Mouse (Mus musculus) limb, embryonic 15.5 days (tissue): ENCODE results near the gene Mtmr4. TPM values are rescaled to one million over a fixed set of nuclear protein-coding genes. Genes with fewer than 3 reads are reported as not detected.

ENCODE experiments used
- ATAC-seq: fragments of 200-750 bp; cut with Nextera tagmentation; 2 replicates; pipeline ENCODE4 v1.8.0; 2017; ENCODE audit warnings: low read depth, moderate TSS enrichment; ENCODE audit not compliant: insufficient number of reproducible peaks, low FRiP score, low TSS enrichment
- H3K27ac ChIP-seq: fragments of 300-500 bp; sonication (generic); 2 replicates; pipeline ENCODE4 v1.5.1; 2015; ENCODE audit warnings: moderate library complexity, mild to moderate bottlenecking, inconsistent platforms
- H3K27me3 ChIP-seq: fragments of 300-500 bp; sonication (generic); 2 replicates; pipeline ENCODE4 v1.6.1; 2015; ENCODE audit warnings: inconsistent platforms
- H3K36me3 ChIP-seq: fragments of 300-500 bp; sonication (generic); 2 replicates; pipeline ENCODE4 v1.6.1; 2015; ENCODE audit warnings: inconsistent platforms
- H3K4me1 ChIP-seq: fragments of 300-500 bp; sonication (generic); 2 replicates; pipeline ENCODE4 v1.6.1; 2015; ENCODE audit warnings: inconsistent platforms
- H3K4me2 ChIP-seq: fragments of 300-500 bp; sonication (generic); 2 replicates; pipeline ENCODE4 v1.6.1; 2015; ENCODE audit warnings: mild to moderate bottlenecking, inconsistent platforms
- H3K4me3 ChIP-seq: fragments of 300-500 bp; sonication (generic); 2 replicates; pipeline ENCODE4 v1.5.1; 2015; ENCODE audit warnings: mild to moderate bottlenecking, inconsistent platforms
- H3K9ac ChIP-seq: fragments of 300-500 bp; sonication (generic); 2 replicates; pipeline ENCODE4 v1.6.1; 2015; ENCODE audit warnings: inconsistent platforms
- H3K9me3 ChIP-seq: fragments of 300-500 bp; sonication (generic); 2 replicates; pipeline ENCODE4 v1.6.1; 2016; ENCODE audit warnings: inconsistent platforms
- WGBS: fragments of 180-500 bp; shearing (Covaris S2); methylation state at CpG from one replicate; pipeline ENCODE4 v1.1.7; 2015; 5-methylcytosine and 5-hydroxymethylcytosine counted together
- polyA plus RNA-seq: library from polyadenylated mRNA; unstranded; fragments of >200 nt; fragmentation: Nextera tagmentation; extraction: Ambion mirVana; gene quantifications from 2 replicates; pipeline ENCODE4 v1.2.1, GENCODE M21; 2015

Gene Mtmr4
- polyA plus RNA-seq, 1 experiment from 2014 or later: 27.9 TPM

DNA sequence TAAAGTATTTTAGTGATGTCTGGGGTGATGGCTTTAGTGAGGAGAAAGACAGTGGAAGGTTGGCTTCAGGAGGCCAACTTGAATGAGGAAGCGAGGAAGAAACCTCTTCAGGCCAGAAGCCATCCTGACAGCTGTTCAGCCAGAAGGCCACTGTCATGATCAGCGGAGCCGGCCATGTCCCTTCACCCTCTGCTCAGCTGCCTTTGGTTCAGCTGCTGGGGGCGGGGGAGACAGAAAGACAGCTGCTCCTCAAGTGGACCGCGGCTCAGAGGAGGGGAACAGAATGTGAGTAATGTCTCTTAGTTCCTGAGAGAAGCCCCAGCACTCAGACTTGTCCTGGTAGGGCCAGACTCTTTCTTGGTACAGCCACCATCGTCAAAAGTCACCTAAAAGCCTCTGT is 18.2 kb upstream of the Mtmr4 start:
- H3K36me3 ChIP-seq: no peaks in the 10 kb centered on the region
- peaks cover 14% of the 10 kb centered on the region for H3K4me1 ChIP-seq
- H3K4me3 ChIP-seq: no peak overlapping the region
- 77% methylated on average over 7 of the region's 7 CpGs for WGBS
- H3K9me3 ChIP-seq: no peaks in the 10 kb centered on the region
- no peak overlapping the region for H3K9ac ChIP-seq
- ATAC-seq: no peak
- H3K4me2 ChIP-seq: no peak overlapping the region
- H3K27me3 ChIP-seq: no peaks in the 10 kb centered on the region
- 0 out of 2 replicates have a peak overlapping the region, but pooled peaks have one; percentile 27 for H3K27ac ChIP-seq

DNA sequence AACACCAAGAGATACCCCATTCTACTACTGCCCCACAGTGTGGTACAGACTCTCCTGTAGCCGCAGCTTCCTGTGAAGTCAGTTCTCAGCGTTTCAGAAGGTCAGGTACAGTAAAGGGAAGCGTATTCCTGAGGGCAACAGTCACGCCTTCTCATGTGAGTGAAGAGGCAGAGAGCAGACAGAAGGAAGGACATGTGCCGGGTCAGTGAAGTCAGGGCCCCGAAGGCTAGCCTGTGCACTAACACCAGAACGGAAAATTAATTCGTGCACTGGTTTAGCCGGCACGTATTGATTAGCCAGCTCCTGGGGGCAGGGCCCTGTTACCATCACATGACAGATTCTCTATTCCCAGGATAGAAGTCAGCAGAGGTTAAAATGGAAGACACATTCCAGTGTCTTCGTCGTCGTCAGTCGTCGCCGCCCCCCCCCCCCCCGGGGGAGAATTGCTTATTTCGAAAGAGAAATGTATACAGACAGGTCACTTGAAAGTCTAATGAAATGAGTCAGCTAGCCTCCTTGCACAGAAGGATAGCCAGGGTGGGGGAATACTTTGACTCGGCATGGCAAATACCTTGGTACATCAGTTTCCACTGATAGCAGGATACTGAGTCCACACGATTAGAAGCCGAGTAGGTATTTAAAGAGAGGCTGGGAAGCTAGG is 17.3 kb upstream of the Mtmr4 start:
- Histone ChIP-seq H3K4me3 (no peak overlapping the region), H3K9me3 (no peaks in the 10 kb centered on the region), H3K4me1 (peaks cover 16% of the 10 kb centered on the region), H3K36me3 (no peaks in the 10 kb centered on the region), H3K9ac (no peak overlapping the region), H3K27ac (no peak overlapping the region; the same call in 1 of the 2 replicates), H3K27me3 (no peaks in the 10 kb centered on the region), H3K4me2 (no peak overlapping the region)
- no peak for ATAC-seq
- WGBS: 68% methylated on average over 21 of the region's 21 CpGs

DNA sequence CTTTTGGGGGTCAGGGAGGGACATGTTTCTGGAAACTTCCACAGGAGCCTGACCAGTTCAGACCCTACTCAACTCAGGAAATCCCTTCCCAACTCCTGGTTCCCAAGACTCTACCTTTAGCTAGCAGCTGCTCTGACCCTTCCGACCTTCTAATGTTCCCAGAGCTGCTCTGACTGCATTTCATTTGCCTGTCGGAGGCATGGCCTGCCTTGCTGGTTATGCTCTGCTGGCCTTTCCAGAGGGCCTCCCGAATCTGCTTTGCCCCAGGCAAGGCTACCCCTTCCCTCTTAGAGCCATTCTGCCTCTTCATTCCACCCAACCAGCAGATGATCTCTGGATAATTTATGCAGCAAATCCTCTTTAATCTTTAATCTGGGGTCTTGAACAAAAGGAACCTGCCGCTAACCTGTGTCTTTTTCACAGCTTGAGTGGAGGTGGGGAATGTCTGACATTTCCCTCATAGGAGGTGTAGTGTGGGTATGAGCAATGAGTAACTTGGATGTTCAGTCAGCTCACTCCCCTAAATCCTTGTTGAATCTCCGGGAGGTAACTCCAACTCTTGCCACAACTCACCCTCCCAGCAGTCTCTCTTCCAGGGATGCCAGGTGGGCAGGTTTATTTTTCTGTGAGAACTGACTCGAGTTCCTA is 14.2 kb upstream of the Mtmr4 start:
- H3K36me3 ChIP-seq: no peaks in the 10 kb centered on the region
- peak overlapping the region; percentile 86 for H3K4me2 ChIP-seq
- H3K9me3 ChIP-seq: no peaks in the 10 kb centered on the region
- no peak overlapping the region for H3K27ac ChIP-seq
- H3K4me1 ChIP-seq: peaks cover 14% of the 10 kb centered on the region
- H3K4me3 ChIP-seq: peak overlapping the region; percentile 49
- no peak overlapping the region; the same call in 1 of the 2 replicates for H3K9ac ChIP-seq
- H3K27me3 ChIP-seq: no peaks in the 10 kb centered on the region
- ATAC-seq: no peak
- WGBS: 15% methylated on average over 6 of the region's 6 CpGs

DNA sequence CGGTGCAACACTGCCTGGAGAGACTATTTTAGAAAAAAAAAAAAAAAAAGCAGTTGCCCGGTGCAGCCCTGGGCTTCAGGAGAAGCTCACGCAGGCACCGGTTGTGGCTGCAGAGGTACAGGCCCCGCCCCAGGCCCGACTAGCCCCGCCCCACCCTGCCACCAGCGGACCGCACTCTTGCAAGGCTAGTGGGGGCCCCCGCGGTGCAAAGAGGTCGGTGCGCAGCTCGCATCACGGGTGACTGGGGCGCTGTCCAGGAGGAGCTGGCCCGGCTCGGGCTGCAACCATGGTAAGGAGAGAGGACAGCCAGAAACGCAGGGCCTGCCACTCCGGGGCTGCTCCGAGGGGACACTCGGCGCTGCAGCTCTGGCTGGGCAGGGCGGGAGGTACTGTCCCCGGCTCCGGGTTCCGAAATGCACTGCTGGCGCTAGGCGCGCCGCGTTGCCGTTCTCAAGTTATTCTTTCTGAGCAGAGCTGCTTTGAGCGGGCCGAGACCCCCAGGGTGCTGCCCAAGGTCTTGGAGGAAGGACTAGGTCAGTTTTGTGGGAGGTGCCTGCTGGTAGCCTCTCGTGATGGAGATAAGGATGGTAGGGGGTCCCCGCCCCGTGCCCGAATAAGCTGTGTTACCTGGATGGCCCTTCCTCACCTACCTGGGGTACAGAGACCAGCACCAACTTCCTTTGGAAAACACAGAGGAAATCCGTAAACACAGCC is 13.6 kb upstream of the Mtmr4 start:
- peak overlapping the region; percentile 7; the same call in 1 of the 2 replicates for H3K9ac ChIP-seq
- no peaks in the 10 kb centered on the region for H3K27me3 ChIP-seq
- no peaks in the 10 kb centered on the region for H3K9me3 ChIP-seq
- no peaks in the 10 kb centered on the region for H3K36me3 ChIP-seq
- H3K4me3 ChIP-seq: peak overlapping the region; percentile 49
- under 1% methylated on average over 40 of the region's 40 CpGs for WGBS
- H3K4me2 ChIP-seq: peak overlapping the region; percentile 86
- H3K4me1 ChIP-seq: peaks cover 14% of the 10 kb centered on the region
- peak; percentile 62 for ATAC-seq
- H3K27ac ChIP-seq: 0 out of 2 replicates have a peak overlapping the region, but pooled peaks have one; percentile 19

DNA sequence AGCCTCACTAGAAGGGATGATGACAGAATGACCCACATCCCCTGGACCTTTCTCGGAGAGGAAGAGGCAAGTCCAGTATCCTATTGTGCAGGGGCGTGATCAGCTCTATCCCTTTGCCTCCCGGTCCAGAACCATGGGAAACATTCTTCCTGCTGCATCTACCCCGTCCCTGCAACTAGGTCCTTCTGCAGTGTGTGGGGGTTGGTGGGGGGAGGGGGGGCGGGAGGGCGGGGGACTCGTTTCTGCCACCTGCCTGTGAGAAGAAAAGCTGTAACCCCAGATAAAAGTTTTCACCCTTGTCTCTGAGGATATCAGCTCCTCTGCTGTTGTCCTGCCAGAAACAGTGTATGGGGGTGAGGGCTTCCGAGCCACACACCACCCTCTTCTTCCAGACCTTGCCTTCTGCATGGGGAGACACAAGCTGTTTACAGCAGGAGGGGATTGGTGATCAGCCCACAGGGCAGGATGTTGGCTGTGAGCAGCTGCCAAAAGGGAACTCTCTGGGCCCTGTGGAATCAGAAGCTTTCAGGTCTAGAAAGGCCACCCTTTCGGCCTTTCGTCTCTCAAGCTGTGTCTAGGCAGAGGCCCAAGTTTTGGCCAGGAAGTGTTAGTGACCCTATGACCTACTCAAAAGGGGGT is 12.9 kb upstream of the Mtmr4 start:
- whole genome bisulfite sequencing: 19% methylated on average over 10 of the region's 10 CpGs
- no peak for ATAC-seq

DNA sequence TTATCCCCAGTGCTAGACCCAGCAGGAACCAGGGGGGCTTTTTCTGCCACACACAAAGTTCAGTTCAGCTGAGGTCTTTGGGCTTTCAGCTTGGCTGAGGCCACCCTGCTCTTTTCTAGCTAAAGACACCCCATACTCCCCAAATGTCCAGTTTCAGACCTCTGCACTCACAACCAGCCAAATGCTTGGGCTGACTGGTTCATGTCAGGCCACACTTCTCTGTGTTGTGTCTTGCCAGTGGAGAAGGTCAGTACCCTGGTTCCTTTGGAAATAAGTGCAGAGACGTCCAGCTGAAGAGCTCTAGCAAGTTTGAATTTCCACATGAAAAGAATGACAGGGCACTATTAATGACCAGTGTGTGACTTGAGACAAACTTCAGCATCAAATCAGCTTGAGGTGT is 12.2 kb upstream of the Mtmr4 start:
- no peaks in the 10 kb centered on the region for H3K36me3 ChIP-seq
- peaks cover 17% of the 10 kb centered on the region for H3K4me1 ChIP-seq
- ATAC-seq: no peak
- no peak overlapping the region for H3K4me2 ChIP-seq
- no peak overlapping the region for H3K27ac ChIP-seq
- 49% methylated on average over 1 of the region's 1 CpGs for WGBS
- H3K9ac ChIP-seq: no peak overlapping the region
- H3K27me3 ChIP-seq: no peaks in the 10 kb centered on the region
- no peaks in the 10 kb centered on the region for H3K9me3 ChIP-seq
- 0 out of 2 replicates have a peak overlapping the region, but pooled peaks have one; percentile 49 for H3K4me3 ChIP-seq

More for the DNA sequence above, 12.9 kb upstream of the Mtmr4 start:
- Histone ChIP-seq H3K4me2 (peak overlapping the region; percentile 86), H3K9ac (no peak overlapping the region), H3K4me3 (peak overlapping the region; percentile 49), H3K27ac (no peak overlapping the region), H3K36me3 (no peaks in the 10 kb centered on the region), H3K27me3 (no peaks in the 10 kb centered on the region), H3K4me1 (peaks cover 14% of the 10 kb centered on the region), H3K9me3 (no peaks in the 10 kb centered on the region)

DNA sequence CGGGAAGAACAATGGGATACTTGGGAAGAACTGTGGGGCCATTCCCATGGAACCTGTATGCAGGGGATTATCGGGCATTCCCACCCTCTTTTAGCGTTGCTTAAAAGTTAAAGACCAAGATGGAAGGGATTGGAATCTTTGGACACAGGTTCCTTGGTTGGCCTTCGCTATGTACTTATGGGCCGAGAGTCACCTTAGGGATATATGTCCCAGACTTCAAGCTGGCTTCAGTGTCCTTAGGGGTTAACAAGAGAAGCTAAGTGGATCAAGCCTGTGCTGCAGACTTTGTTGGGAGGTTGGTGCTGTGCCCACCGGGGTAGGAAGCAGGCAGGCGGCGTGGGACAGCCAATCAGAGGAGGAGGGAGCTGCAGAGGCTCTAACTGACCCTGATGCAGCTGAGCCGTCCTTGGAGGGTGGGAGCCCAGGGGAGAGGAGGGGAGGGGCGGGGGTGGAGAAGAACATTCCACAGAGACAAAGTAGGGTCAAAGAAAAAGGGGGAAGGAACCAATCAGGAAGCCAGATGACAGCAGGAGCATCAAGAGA is 11.3 kb upstream of the Mtmr4 start:
- no peak overlapping the region for H3K4me2 ChIP-seq
- 58% methylated on average over 10 of the region's 10 CpGs for WGBS
- no peaks in the 10 kb centered on the region for H3K27me3 ChIP-seq
- H3K9me3 ChIP-seq: no peaks in the 10 kb centered on the region
- H3K4me1 ChIP-seq: peaks cover 22% of the 10 kb centered on the region
- no peak overlapping the region for H3K27ac ChIP-seq
- no peaks in the 10 kb centered on the region for H3K36me3 ChIP-seq
- no peak overlapping the region for H3K9ac ChIP-seq
- no peak overlapping the region for H3K4me3 ChIP-seq
- ATAC-seq: no peak

DNA sequence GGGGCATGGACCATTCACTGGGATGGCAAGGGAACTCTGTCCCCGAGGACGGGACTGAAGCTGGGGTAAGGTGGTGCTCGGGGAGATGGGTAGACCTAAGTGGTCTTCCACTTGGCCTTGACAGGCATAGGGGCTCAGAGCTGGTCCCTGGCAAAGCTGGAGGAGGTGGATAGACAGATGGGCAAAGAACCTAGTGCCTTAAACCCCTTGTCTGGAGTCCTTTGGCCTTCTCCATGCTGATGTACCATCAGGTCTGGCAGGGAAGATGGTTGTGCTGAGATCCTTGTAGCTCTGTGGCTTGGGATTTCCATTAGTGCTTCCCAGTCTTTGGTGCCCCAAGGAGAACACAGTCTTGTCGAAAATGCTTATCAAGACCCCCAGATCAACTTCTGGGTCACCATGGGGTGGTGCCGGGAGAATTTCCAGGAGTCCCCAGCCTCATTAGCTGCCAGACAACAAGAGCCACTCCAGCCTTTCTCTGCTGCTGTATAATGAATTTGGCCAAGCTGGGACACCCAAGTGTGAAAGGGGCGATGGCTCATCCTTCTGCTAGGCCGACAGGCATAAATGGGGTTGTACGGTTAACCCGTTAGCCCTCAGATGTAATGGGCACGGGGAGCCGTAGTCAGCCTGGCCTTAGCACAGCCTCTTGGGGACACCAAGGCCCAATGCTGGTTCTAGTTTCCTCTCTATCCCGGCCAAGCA is 10.6 kb upstream of the Mtmr4 start:
- H3K9me3 ChIP-seq: no peaks in the 10 kb centered on the region
- H3K4me2 ChIP-seq: no peak overlapping the region
- H3K9ac ChIP-seq: no peak overlapping the region
- H3K27ac ChIP-seq: no peak overlapping the region
- 82% methylated on average over 12 of the region's 12 CpGs for WGBS
- ATAC-seq: no peak
- no peaks in the 10 kb centered on the region for H3K27me3 ChIP-seq
- H3K36me3 ChIP-seq: no peaks in the 10 kb centered on the region
- no peak overlapping the region for H3K4me3 ChIP-seq
- H3K4me1 ChIP-seq: peaks cover 22% of the 10 kb centered on the region

DNA sequence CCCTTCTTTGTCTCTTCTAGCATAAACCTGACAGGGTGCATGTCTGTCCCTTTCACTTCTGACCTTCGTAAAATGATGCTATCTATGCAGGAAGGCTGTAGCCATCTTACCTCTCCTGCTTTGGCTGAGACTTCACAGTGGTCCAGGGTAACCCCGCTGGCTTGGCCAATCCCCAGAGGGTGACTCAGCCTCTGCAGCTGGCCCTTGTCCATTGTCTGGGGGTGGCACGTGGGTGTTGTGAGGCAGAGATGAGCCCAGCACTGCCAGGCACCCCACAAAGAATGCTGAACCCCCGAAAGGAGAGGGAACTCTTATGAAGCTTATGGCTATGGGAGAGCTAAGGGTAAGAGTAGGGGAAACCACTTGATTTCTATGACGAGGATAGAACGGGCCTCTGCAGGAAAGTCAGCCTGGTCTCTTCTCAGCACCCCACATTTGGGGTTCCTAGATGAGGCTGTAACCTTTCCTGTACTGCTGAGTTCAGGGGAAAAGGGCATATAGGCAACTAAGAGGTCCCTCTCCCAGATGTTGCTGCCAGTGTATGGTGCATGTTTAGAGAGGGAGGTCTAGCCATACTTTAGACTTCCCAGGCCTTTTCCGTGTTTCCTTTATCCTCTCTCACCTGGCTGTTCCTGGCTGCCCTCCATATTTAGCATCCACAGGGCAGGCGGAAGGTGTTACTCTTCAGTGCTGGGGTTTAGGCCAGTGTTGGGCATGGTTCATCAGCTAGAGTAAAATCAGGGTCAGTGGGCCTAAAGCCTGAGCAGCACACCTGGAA is 9.8 kb upstream of the Mtmr4 start:
- 80% methylated on average over 8 of the region's 8 CpGs for WGBS
- H3K4me1 ChIP-seq: peaks cover 22% of the 10 kb centered on the region
- no peaks in the 10 kb centered on the region for H3K36me3 ChIP-seq
- H3K4me2 ChIP-seq: no peak overlapping the region
- H3K4me3 ChIP-seq: no peak overlapping the region
- no peak overlapping the region for H3K27ac ChIP-seq
- H3K27me3 ChIP-seq: no peaks in the 10 kb centered on the region
- no peak overlapping the region for H3K9ac ChIP-seq
- no peaks in the 10 kb centered on the region for H3K9me3 ChIP-seq
- ATAC-seq: no peak

DNA sequence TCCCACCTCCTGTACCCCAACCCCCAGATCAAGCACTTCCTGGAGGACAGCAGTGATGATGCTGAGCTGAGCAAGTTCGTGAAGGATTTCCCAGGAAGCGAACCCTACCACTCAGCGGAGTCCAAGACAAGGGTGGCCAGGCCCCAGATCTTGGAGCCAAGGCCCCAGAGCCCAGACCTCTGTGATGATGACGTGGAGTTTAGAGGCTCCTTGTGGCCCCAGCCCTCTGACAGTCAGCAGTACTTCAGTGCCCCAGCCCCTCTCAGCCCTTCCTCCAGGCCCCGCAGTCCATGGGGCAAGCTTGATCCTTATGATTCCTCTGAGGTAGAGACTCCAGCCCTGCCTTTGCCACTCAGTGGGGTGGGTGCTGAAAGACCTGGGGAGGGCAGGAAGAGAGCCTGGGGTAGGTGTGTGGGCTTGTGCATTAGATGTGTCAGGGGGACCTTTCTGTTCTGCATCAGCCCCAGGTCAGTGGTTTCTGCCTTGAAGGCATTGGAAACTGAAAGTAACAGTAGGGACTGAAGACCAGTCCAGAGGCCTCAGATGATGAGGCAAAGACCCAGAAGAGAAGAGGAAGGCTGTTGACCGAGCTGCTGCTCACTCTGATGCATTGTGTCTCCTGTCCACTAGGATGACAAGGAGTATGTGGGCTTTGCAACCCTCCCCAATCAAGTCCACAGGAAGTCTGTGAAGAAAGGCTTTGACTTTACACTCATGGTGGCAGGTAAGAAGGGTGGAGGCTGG is 8.5 kb upstream of the Mtmr4 start:
- no peaks in the 10 kb centered on the region for H3K36me3 ChIP-seq
- WGBS: 79% methylated on average over 6 of the region's 6 CpGs
- H3K9me3 ChIP-seq: no peaks in the 10 kb centered on the region
- peaks cover 13% of the 10 kb centered on the region; the same call in 1 of the 2 replicates for H3K4me1 ChIP-seq
- no peak for ATAC-seq
- no peak overlapping the region for H3K4me3 ChIP-seq
- no peaks in the 10 kb centered on the region for H3K27me3 ChIP-seq
- no peak overlapping the region for H3K4me2 ChIP-seq
- no peak overlapping the region for H3K27ac ChIP-seq
- no peak overlapping the region for H3K9ac ChIP-seq
